Mouse (Mus musculus): Measurements from ENCODE around the gene Casz1.

GRCm38 (mm10) chr4:148920610-148921009 lies 116.4 kb downstream of the Casz1 start:
- TF ChIP-seq TAL1 (IDR thresholded peaks at IDR 0.05; ENCODE audit: low read length) (no peak), GATA1 (IDR thresholded peaks at IDR 0.05; ENCODE audit: low read length) (no peak)
